Mouse (Mus musculus) bone marrow macrophage, adult 2 months (primary cell): ENCODE data around the gene A930017K11Rik. TPM values are rescaled to one million over a fixed set of nuclear protein-coding genes. Genes with fewer than 3 reads are reported as not detected.

ENCODE experiments used
- H3K27ac ChIP-seq: 2 replicates; pipeline ENCODE4 v1.5.1; 2012; ENCODE audit warnings: low read depth, low read length; ENCODE audit not compliant: insufficient read depth
- H3K4me1 ChIP-seq: 2 replicates; pipeline ENCODE4 v1.6.1; 2012; ENCODE audit warnings: low read length; ENCODE audit not compliant: control insufficient read depth, insufficient read depth
- H3K4me3 ChIP-seq: 2 replicates; pipeline ENCODE4 v1.5.1; 2012; ENCODE audit warnings: mild to moderate bottlenecking, low read length, moderate library complexity; ENCODE audit not compliant: insufficient read depth
- CTCF ChIP-seq: IDR thresholded peaks from 2 replicates; pipeline ENCODE4 v1.5.1; 2012; ENCODE audit warnings: low read depth, mild to moderate bottlenecking, low read length, moderate library complexity
- POLR2A ChIP-seq: IDR thresholded peaks from 2 replicates; pipeline ENCODE4 v1.6.1; 2012; ENCODE audit warnings: mild to moderate bottlenecking, low read depth, low read length, borderline replicate concordance
- polyA plus RNA-seq: library from polyadenylated mRNA; stranded (reverse); fragments of >200 nt; gene quantifications from 2 replicates; pipeline ENCODE4 v1.2.4, GENCODE M21; 2012; ENCODE audit not compliant: missing spikeins, insufficient read depth, insufficient read length

A930017K11Rik gene
- polyA plus RNA-seq, 1 experiment = not detected

DNA sequence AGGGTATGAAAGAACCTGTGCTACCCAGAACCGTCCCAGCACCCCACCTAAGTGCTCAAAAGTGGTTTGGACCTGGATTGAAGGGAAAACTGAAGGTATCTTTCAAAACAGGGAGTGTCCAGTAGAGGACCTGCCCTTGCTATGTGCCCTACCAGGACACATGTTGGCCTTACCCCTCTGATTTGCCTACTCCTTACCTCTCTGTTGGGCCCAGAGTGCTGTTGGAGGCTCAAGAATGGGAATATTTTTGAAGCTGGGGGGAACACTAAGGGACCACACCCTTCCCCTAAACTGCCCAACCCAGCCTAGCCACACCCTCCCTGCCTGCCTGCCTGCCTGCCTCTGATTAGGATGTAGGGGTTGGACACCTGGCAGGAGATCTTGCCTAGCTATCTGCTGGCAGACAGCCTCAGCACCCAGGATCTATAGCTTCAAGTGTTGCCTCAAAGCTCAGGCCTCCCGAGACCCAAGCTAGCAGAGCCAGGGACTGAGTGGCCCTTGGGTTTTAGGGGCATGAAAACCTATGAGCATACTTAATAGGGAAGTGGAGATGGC lies 9.7 kb downstream of the A930017K11Rik start:
- Histone ChIP-seq H3K27ac (no peak overlapping the region), H3K4me3 (peak overlapping the region; percentile 95; the same call in 1 of the 2 replicates), H3K4me1 (peaks cover 21% of the 10 kb centered on the region)
- TF ChIP-seq POLR2A (no peak), CTCF (no peak)

DNA sequence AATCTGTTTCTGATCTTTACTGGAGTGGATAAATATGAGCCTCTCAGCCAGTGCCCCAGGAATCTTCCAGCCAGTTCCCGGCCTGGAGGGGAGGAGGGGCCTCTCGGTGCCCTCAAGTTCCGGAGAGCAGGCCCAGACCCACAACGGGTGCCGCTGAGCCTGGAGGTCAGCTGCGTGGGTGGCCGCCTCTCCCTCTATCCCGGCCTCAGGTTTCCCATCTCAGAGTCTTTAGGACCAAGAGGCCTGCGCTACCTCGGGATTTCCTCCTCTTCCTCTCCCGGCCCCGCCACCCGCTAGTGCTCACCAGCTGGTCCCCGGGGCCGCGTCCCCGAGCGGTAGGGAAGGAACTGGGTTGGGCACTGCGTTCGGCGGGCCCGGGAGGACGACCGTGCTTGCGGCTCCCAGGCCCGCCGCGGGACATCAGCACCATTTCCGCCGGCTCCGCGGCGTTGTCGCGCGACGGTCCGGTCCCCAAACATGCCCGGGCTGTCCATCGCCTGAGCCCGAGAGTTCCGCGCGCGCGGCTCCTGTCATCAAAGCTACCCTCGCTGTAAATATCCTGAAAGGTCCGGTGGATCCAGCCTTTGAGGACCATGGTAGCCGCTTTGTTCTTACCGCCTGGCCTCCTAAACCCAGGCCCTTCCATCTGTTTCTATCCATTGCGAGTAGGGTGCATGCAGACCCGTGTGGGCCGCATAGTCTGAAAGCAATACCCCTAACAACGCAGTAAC lies 10.7 kb downstream of the A930017K11Rik start:
- TF ChIP-seq CTCF = no peak
- TF ChIP-seq POLR2A = no peak
- peak overlapping the region; percentile 95 for H3K4me3 ChIP-seq
- H3K27ac ChIP-seq = peak overlapping the region; percentile 71
- peaks cover 21% of the 10 kb centered on the region for H3K4me1 ChIP-seq

DNA sequence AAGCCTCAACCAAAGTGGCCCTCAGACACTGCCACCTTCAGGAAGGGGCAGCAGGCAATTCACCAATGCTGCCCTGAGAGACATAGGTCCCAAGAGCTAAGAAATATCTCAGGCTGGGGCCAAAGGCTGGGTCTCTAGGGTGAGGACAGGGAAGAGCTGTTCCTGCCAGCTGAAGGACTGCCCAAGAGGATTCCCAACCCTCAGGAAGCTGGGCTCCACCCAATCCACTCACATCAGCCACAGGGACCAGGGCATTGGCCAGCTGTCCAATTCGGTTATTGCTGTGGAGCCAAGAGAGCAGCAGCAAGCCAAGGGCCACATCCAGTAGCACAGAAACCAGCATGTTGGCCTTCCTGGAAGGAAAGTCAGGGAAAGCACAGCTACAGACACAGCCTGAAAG lies 17.8 kb downstream of the A930017K11Rik start:
- no peak overlapping the region for H3K4me3 ChIP-seq
- TF ChIP-seq POLR2A = no peak
- TF ChIP-seq CTCF = no peak
- no peaks in the 10 kb centered on the region for H3K4me1 ChIP-seq
- H3K27ac ChIP-seq = no peak overlapping the region

DNA sequence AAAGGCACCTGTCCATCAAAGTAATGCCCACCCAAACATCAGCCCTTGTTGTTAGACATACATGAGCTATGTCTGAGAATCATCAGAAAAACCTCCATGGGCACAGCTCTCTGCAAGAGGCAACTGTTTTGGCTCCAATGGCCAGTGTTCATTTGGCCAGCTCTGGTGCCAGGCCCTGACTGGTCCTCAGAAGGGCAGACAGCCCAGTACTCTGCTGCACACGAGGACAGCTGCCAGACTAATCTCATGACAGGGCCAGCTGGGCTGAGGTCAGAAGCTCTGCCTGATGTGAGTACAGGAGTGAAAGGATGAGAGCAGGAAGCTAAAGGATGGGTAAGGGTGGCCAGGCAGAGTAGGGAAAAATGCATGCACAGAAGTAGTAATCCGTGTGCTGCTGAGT lies 27.0 kb downstream of the A930017K11Rik start:
- Histone ChIP-seq H3K4me3 (no peak overlapping the region), H3K4me1 (peaks cover 14% of the 10 kb centered on the region), H3K27ac (no peak overlapping the region)
- TF ChIP-seq POLR2A (no peak), CTCF (no peak)

DNA sequence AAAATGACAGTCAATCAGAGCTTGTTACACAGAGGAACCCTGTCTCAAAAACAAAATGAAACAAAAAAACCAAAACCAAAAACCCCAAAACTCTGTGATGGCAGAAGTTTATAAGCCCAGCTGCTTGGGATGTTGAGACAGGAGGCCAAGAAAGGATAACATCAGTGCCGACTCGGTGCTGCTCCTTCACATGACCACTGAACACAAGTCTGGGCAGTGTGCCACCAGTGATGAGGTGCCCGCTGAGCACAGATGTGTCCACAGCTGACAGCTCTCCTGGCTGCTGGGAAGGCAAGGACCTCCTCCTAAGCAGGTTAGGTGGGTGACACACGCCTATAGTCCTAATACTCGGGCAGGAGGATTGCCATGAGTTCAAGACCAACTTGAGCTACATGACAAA lies 30.2 kb downstream of the A930017K11Rik start:
- Histone ChIP-seq H3K4me3 (no peak overlapping the region), H3K4me1 (peaks cover 20% of the 10 kb centered on the region), H3K27ac (no peak overlapping the region)
- TF ChIP-seq CTCF (no peak), POLR2A (no peak)

DNA sequence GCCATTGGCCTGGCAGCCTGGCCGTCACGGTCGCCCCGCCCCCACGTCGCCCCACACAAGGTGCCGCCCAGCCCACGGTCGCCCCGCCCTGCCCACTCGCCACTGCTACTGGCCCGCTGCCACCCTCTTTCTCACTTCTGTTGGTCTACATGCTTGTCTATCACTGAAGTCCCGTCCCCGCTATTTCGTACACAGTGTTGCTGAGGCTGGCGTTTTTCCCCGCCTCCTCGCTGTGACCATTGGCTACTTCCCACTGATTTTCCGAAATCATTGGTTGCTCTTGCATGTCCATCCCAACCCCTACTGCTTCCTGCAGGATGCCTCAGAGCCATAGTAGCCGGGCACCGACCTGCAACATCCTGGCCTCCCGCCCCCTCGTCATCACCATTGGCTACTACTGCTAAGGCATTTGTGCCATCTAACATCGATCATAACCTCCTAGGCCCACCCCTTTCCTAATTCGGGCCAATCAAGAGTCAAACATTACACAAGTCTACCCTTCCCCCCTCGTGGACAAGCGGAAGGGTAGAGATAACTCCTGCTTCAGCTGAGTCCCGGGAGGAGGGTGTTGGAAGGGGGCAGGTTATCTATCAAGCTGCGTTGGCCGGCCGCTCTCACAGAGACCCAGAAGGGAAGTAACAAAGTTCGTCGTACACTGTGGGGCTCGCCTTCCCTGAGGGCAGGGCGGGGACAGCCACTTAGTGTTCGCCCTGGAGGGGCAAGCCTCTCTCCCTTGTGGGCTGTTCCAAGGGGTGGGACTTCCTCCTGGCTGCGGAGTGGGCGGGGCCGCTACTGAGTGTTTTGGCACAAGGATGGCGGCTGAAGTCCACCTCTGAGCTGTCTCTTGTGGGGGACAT lies 32.4 kb downstream of the A930017K11Rik start:
- TF ChIP-seq CTCF = no peak
- no peak for TF ChIP-seq POLR2A
- H3K27ac ChIP-seq = peak overlapping the region; percentile 92
- peaks cover 37% of the 10 kb centered on the region for H3K4me1 ChIP-seq
- peak overlapping the region; percentile 82 for H3K4me3 ChIP-seq

DNA sequence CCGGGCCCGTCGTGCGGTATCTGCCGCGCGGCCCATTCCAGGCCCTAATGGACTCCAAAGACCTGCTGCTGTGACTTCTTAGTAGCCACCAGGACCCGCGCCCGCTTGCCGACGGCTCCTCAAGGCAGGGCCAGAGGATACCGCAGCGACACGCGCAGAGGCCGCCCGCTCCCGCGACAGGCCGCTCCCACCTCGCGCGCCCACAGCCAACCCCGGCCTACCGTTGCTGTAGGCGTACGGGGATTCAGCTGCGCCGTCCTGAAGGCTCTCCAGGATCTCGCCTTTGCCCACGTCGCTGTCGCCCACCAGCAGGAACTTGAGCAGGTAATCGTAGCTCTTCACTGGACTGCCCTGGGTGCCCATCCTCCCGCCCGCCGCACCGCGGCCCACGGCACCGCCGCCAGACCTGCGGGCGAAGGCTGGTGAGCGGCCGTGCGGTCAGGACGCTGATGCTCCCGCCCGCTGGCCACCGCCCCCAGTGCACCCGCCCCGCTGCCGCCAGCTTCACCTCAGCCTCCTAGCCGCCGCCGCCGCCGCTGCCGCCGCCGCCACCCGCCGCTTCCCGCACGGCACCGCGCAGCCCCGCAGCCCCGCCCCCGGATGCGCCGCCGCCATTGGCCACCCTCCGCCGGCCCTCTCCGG lies 33.1 kb downstream of the A930017K11Rik start, which contains the start of gene Rab40c:
Gene Rab40c, minus strand, starts transcription at position 584 of the 642 bp plus-strand sequence.
- Histone ChIP-seq H3K4me3 (peak within 1 kb of the TSS; percentile 98), H3K27ac (peak within 1 kb of the TSS; percentile 92), H3K4me1 (peaks cover 44% of the 10 kb centered on the region)
- TF ChIP-seq CTCF (no peak), POLR2A (peak; percentile 23; the same call in 1 of the 2 replicates)

DNA sequence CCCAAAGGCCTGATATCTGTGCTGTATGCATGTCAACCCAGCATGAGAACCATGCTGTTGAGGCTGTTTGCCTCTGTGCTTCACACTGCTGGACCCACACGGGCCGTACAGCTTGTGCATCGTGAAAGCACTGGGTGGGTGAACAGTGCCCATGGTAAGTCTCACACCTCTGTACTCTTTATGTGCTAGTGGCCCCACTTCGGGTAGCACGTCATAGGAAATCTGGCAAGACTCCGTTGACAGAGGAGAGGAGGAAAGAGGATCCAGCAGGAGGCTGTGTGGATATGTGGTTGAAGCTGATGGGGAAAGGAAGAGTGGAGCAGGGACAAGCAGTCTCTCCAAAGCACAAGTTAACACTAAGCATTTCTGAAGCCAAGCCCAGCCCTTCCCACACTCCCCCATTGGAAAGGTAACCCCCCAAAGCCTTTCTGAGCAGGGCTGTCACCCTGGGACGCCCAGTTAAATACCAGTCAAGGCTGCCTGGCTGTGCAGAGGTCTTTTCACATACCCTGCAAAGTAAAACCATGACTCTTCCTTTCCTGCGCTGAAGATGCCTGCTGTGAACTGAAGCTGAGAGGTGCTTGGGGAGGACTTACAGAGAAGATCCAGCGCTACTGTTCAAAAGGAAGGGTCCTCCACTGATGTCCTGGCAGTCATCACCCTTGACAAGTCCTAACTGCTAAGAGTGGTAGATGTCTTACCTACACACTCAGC lies 34.2 kb downstream of the A930017K11Rik start:
- TF ChIP-seq CTCF (no peak), POLR2A (no peak)
- Histone ChIP-seq H3K4me3 (peak overlapping the region; percentile 98), H3K4me1 (peaks cover 46% of the 10 kb centered on the region), H3K27ac (peak overlapping the region; percentile 69)
